Mouse (Mus musculus): ENCODE data around the gene Dgkg. TPM values are rescaled to one million over a fixed set of nuclear protein-coding genes. Genes with fewer than 3 reads are reported as not detected.

The Dgkg gene
- polyA plus RNA-seq, 1 experiment from 2014 or later = 1.2 TPM

DNA sequence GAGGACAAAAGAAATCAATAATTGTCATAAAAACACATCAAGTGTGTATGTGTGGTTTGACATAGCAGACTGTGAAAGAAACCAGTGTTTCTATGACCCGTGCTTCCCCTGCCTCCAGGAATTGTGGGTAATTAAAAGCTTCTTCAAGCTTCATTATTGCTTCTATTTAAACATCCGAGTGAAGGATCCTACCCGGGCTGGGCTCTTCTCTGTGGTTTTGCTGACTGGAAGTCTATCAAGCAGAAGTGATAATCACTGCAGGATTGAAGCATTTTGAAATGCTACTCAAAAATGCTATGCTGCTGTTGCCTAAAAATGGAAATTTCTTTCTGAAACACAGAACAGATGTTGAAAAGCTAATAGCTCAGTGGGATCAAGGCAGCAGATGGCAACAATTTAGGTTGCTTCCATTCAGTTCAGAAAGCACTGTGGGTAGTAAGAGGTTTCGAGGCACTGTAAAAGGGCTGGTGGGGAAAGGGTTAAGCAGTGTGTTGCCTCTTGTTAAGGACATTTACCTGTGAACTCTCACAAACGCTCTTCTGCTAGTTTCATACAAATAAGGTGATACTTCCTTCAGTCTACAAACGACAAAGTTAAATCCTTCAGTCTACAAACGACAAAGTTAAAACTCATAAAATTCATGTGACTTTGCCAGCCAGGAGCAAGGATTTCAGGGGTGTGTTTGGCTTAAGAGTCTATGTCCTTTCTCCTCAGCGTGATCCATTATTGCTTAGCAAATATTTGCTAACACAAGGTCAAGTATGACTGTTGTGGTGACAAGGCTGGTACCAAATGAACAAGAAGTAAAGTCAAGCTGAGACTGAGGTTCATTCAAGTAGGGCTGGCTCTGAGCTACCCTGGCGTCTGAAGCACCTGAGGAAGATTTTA, 43.6 kb downstream of the Dgkg start:
- no peaks in the 10 kb centered on the region for H3K36me3 ChIP-seq
- no peak overlapping the region for H3K27ac ChIP-seq
- no peaks in the 10 kb centered on the region for H3K27me3 ChIP-seq
- H3K9ac ChIP-seq = no peak overlapping the region
- H3K4me2 ChIP-seq = no peak overlapping the region
- ATAC-seq (replicated peaks; ENCODE audit: low FRiP score) = no peak
- no peaks in the 10 kb centered on the region for H3K9me3 ChIP-seq (replicated peaks)
- no peak overlapping the region for H3K4me3 ChIP-seq (replicated peaks)
- WGBS = 69% methylated on average over 9 of the region's 9 CpGs
- H3K4me1 ChIP-seq = no peaks in the 10 kb centered on the region

GRCm38 (mm10) chr16:22608046-22608445, 49.0 kb downstream of the Dgkg start:
- no peaks in the 10 kb centered on the region for H3K9me3 ChIP-seq (replicated peaks)
- H3K4me3 ChIP-seq (replicated peaks) = no peak overlapping the region
- no peak overlapping the region for H3K4me2 ChIP-seq
- H3K27me3 ChIP-seq = no peaks in the 10 kb centered on the region
- no peaks in the 10 kb centered on the region for H3K36me3 ChIP-seq
- no peak overlapping the region for H3K9ac ChIP-seq
- no peaks in the 10 kb centered on the region for H3K4me1 ChIP-seq
- no peak overlapping the region for H3K27ac ChIP-seq
- WGBS = 29% methylated on average over 6 of the region's 6 CpGs
- ATAC-seq (replicated peaks; ENCODE audit: low FRiP score) = no peak

GRCm38 (mm10) chr16:22606989-22607388, 50.0 kb downstream of the Dgkg start:
- no peaks in the 10 kb centered on the region for H3K4me1 ChIP-seq
- H3K4me3 ChIP-seq (replicated peaks) = no peak overlapping the region
- no peak for ATAC-seq (replicated peaks; ENCODE audit: low FRiP score)
- WGBS = 82% methylated on average over 4 of the region's 4 CpGs
- H3K4me2 ChIP-seq = no peak overlapping the region
- H3K9ac ChIP-seq = no peak overlapping the region
- H3K36me3 ChIP-seq = no peaks in the 10 kb centered on the region
- no peaks in the 10 kb centered on the region for H3K9me3 ChIP-seq (replicated peaks)
- H3K27ac ChIP-seq = no peak overlapping the region
- H3K27me3 ChIP-seq = no peaks in the 10 kb centered on the region

- ATAC-seq (replicated peaks; ENCODE audit: low FRiP score) = no peak
- no peaks in the 10 kb centered on the region for H3K4me1 ChIP-seq
- H3K36me3 ChIP-seq = no peaks in the 10 kb centered on the region
- H3K27ac ChIP-seq = no peak overlapping the region
- H3K27me3 ChIP-seq = no peaks in the 10 kb centered on the region
- no peak overlapping the region for H3K4me3 ChIP-seq (replicated peaks)
- no peaks in the 10 kb centered on the region for H3K9me3 ChIP-seq (replicated peaks)
- WGBS = 79% methylated on average over 9 of the region's 9 CpGs
- no peak overlapping the region for H3K4me2 ChIP-seq
- no peak overlapping the region for H3K9ac ChIP-seq
These were observed 54.6 kb downstream of the Dgkg start for GRCm38 (mm10) chr16:22602399-22602798.

DNA sequence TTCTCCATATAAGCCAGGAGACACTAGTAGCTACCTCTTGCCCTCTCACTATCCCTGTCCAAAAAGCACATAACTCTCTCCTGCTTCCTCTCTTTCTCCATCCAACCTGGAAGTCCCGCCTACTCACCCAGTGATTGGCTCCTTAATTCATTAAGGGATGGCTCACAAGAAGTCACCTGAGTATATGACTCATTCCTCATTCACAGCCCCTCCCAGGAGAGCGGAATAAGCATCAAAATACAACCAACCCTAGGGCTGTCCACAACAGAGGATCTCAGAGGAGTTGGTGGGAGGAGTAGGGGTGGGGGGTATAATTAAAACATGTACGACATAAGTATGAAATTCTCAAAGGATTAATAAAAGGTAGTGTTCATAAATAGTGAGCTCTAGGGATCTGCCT, 55.3 kb downstream of the Dgkg start:
- no peak overlapping the region for H3K9ac ChIP-seq
- H3K27me3 ChIP-seq = no peaks in the 10 kb centered on the region
- H3K4me3 ChIP-seq (replicated peaks) = no peak overlapping the region
- no peaks in the 10 kb centered on the region for H3K4me1 ChIP-seq
- no peak overlapping the region for H3K27ac ChIP-seq
- ATAC-seq (replicated peaks; ENCODE audit: low FRiP score) = no peak
- H3K36me3 ChIP-seq = no peaks in the 10 kb centered on the region
- H3K9me3 ChIP-seq (replicated peaks) = no peaks in the 10 kb centered on the region
- 90% methylated on average over 3 of the region's 3 CpGs for WGBS
- no peak overlapping the region for H3K4me2 ChIP-seq

DNA sequence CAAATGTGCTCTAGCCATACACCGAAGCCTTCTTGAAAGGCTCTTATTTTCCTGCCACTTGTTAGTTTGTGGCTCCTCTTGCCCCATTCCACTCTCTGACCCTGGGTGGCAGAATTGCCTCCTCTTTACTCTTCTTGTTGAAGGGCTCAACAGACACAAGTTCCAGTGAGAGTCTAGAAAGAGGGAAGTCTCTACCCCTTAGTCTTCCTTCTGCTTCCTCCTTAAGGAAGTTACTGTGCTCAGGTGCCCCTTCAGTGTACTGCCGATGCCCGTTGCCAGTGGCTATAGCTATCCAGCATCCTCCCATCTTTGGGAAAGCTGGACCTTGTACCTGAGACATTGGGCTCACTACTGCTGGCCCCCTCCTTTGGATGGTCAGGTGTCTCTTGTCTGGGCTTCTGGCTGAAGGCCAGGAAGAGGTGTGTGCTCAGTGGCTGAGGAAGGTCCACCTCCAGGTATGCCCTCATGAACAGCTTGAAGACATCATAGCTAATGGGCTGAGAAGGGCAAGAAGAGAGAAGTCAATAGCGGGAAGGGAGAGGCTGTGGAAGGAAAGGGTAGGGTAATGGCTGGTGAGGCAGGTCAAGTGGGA, 56.8 kb downstream of the Dgkg start:
- H3K9me3 ChIP-seq (replicated peaks) = no peaks in the 10 kb centered on the region
- H3K36me3 ChIP-seq = no peaks in the 10 kb centered on the region
- H3K27ac ChIP-seq = no peak overlapping the region
- 91% methylated on average over 4 of the region's 4 CpGs for WGBS
- no peak overlapping the region for H3K4me2 ChIP-seq
- no peaks in the 10 kb centered on the region for H3K27me3 ChIP-seq
- no peak overlapping the region for H3K4me3 ChIP-seq (replicated peaks)
- no peaks in the 10 kb centered on the region for H3K4me1 ChIP-seq
- no peak for ATAC-seq (replicated peaks; ENCODE audit: low FRiP score)
- no peak overlapping the region for H3K9ac ChIP-seq

DNA sequence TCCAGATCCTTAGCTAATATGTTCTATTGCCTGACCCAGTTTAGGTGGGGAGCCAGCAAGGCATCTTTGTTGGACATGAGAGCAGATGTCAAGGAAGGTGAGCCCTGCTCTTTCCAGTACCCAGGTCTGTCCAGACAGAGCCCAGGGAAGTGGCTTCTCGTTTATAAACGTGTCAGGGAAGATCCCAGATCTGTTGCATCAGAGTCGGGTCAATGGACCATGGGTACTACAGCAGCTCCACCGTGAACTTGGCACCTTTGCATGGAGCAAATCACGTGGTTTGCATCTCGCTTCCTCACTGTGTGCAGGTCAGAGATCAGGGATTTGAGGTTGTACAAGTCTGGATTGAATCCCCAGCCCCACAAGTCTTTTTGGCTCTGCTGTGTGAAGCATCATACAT, 58.3 kb downstream of the Dgkg start:
- Histone ChIP-seq H3K27me3 (no peaks in the 10 kb centered on the region), H3K4me2 (no peak overlapping the region), H3K9me3 (replicated peaks) (no peaks in the 10 kb centered on the region), H3K27ac (no peak overlapping the region), H3K36me3 (no peaks in the 10 kb centered on the region), H3K9ac (no peak overlapping the region), H3K4me1 (no peaks in the 10 kb centered on the region), H3K4me3 (replicated peaks) (no peak overlapping the region)
- WGBS = 79% methylated on average over 6 of the region's 6 CpGs
- no peak for ATAC-seq (replicated peaks; ENCODE audit: low FRiP score)

- H3K4me3 ChIP-seq (replicated peaks) = no peak overlapping the region
These were observed 60.6 kb downstream of the Dgkg start for GRCm38 (mm10) chr16:22596394-22596793.

DNA sequence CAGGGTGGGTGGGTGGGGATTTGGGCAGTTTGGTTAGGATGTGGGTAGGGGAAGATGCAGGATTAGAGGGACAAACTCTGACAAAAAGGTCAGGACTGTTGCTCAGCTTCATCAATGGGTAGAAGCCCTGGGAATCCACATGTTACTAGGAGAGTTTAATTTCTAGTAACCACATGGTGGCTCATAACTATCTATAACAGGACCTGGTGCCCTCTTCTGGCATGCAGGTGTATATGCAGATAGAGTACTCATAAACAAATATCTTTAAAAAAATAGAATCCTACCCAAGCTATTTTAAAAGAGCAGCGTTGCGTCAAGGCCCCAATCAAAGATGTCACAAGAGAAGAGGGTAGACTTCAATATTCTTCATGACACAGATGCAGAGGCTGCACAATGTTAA, 63.1 kb downstream of the Dgkg start:
- Histone ChIP-seq H3K4me1 (no peaks in the 10 kb centered on the region), H3K27ac (no peak overlapping the region), H3K9ac (no peak overlapping the region), H3K36me3 (no peaks in the 10 kb centered on the region), H3K9me3 (replicated peaks) (no peaks in the 10 kb centered on the region), H3K4me3 (replicated peaks) (no peak overlapping the region), H3K4me2 (no peak overlapping the region), H3K27me3 (no peaks in the 10 kb centered on the region)
- ATAC-seq (replicated peaks; ENCODE audit: low FRiP score) = no peak
- 93% methylated on average over 2 of the region's 2 CpGs for WGBS

More at GRCm38 (mm10) chr16:22596394-22596793, 60.6 kb downstream of the Dgkg start:
- Histone ChIP-seq H3K27me3 (no peaks in the 10 kb centered on the region), H3K9me3 (replicated peaks) (no peaks in the 10 kb centered on the region), H3K9ac (no peak overlapping the region), H3K4me2 (no peak overlapping the region), H3K36me3 (no peaks in the 10 kb centered on the region), H3K4me1 (no peaks in the 10 kb centered on the region), H3K27ac (no peak overlapping the region)
- ATAC-seq (replicated peaks; ENCODE audit: low FRiP score) = no peak
- WGBS = 85% methylated on average over 1 of the region's 1 CpGs

DNA sequence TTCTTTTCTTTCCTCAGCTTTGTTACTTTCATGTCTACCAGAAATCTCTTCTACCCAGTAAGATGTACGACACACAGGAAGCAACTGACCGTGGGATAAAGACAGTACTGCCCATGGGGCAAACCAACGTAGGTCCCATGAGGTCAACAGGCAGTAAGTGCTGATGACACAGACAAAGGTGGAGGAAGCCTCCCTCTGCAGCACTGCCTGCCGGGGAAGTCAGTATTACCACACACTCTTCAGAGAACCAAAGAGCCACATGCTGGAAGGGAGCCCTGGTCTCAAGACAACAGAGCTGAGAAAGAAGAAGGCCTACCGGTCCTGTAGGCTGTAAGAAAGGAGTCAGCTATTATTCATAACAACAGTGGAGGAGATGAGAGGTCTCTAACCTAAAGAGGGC, 67.4 kb downstream of the Dgkg start:
- WGBS = 77% methylated on average over 5 of the region's 5 CpGs
- H3K4me1 ChIP-seq = no peaks in the 10 kb centered on the region
- no peak for ATAC-seq (replicated peaks; ENCODE audit: low FRiP score)
- H3K4me2 ChIP-seq = no peak overlapping the region
- H3K4me3 ChIP-seq (replicated peaks) = no peak overlapping the region
- no peak overlapping the region for H3K27ac ChIP-seq
- H3K36me3 ChIP-seq = no peaks in the 10 kb centered on the region
- no peaks in the 10 kb centered on the region for H3K9me3 ChIP-seq (replicated peaks)
- H3K9ac ChIP-seq = no peak overlapping the region
- no peaks in the 10 kb centered on the region for H3K27me3 ChIP-seq

DNA sequence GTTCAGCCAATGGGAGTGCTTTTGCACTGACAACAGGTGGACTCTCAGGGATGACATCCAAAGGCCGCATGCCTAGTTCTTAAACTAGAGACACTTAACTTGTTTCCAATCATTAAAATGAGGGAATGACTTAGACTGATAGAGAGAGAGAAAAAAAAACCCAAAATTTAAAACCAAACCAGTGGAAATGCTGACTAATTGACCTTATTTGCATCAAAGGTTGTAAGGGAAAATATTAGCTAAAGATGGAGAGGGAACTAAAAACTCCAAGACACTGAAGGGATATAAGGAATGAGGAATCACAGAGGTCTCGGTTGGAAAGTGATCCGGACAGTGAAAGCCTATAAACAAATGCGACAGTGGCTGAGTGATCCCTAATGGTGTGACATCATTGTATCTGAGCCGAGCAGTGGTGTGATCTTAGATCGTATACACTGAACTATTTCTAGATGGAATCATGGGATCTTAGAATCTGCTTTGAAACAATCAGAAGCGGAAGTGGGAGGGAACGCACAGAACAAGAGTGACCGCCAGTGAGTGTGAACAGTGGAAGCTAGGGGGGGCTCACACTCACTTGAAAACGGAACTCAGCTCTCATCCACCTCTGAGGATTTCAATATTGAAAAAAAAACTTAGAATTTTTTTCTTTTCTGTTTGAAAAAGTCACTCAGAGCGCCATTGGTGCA, 70.7 kb downstream of the Dgkg start:
- no peak overlapping the region for H3K27ac ChIP-seq
- no peaks in the 10 kb centered on the region for H3K27me3 ChIP-seq
- ATAC-seq (replicated peaks; ENCODE audit: low FRiP score) = no peak
- WGBS = 83% methylated on average over 11 of the region's 11 CpGs
- H3K36me3 ChIP-seq = no peaks in the 10 kb centered on the region
- H3K4me2 ChIP-seq = no peak overlapping the region
- H3K4me1 ChIP-seq = no peaks in the 10 kb centered on the region
- H3K4me3 ChIP-seq (replicated peaks) = no peak overlapping the region
- H3K9me3 ChIP-seq (replicated peaks) = no peaks in the 10 kb centered on the region
- H3K9ac ChIP-seq = no peak overlapping the region

DNA sequence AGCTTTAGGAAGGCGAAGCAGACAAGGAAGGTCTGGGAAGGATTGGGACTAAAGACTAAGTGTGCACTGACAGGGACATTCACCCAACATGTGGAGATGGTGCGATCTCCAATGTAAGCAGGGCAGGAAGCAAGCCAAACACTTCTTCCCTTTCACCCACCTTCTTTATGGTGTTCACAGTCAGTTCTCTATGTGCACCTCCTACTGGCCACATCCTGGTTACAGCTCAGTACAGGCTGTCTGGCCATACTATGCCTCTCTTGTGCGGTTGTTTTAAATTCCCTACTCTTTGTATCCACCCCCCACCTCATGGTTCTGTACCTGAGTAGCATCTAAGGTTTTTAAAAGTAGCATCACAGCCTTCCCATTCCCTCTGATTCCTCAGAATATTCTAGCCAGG, 71.5 kb downstream of the Dgkg start:
- ATAC-seq (replicated peaks; ENCODE audit: low FRiP score) = no peak
- no peaks in the 10 kb centered on the region for H3K9me3 ChIP-seq (replicated peaks)
- H3K4me3 ChIP-seq (replicated peaks) = no peak overlapping the region
- 94% methylated on average over 3 of the region's 3 CpGs for WGBS
- no peaks in the 10 kb centered on the region for H3K4me1 ChIP-seq
- no peaks in the 10 kb centered on the region for H3K27me3 ChIP-seq
- H3K36me3 ChIP-seq = no peaks in the 10 kb centered on the region
- H3K27ac ChIP-seq = no peak overlapping the region
- no peak overlapping the region for H3K4me2 ChIP-seq
- no peak overlapping the region for H3K9ac ChIP-seq

All from kidney, embryonic 15.5 days (tissue).